Mouse (Mus musculus) heart, embryonic 13.5 days (tissue): ENCODE measurements around the gene Spc24. TPM values are rescaled to one million over a fixed set of nuclear protein-coding genes. Genes with fewer than 3 reads are reported as not detected.

Experiments
- ATAC-seq: fragments of 200-750 bp; cut with Nextera tagmentation; 2 replicates; pipeline ENCODE4 v1.8.0; 2017; ENCODE audit warnings: moderate TSS enrichment; ENCODE audit not compliant: insufficient number of reproducible peaks, low FRiP score, low TSS enrichment; ENCODE audit errors: extremely low read depth
- H3K27ac ChIP-seq: fragments of 300-500 bp; sonication (generic); replicated peaks from 2 replicates; pipeline ENCODE4 v1.5.1; 2015; ENCODE audit warnings: moderate library complexity, mild to moderate bottlenecking, inconsistent platforms
- H3K27me3 ChIP-seq: fragments of 300-500 bp; sonication (generic); replicated peaks from 2 replicates; pipeline ENCODE4 v1.6.1; 2015; ENCODE audit warnings: mild to moderate bottlenecking, inconsistent platforms
- H3K36me3 ChIP-seq: fragments of 300-500 bp; sonication (generic); 2 replicates; pipeline ENCODE4 v1.6.1; 2015; ENCODE audit warnings: mild to moderate bottlenecking, inconsistent platforms
- H3K4me1 ChIP-seq: fragments of 300-500 bp; sonication (generic); 2 replicates; pipeline ENCODE4 v1.6.1; 2015; ENCODE audit warnings: inconsistent platforms
- H3K4me2 ChIP-seq: fragments of 300-500 bp; sonication (generic); 2 replicates; pipeline ENCODE4 v1.6.1; 2015; ENCODE audit warnings: inconsistent platforms, mild to moderate bottlenecking, moderate library complexity
- H3K4me3 ChIP-seq: fragments of 300-500 bp; sonication (generic); 2 replicates; pipeline ENCODE4 v1.5.1; 2015; ENCODE audit warnings: moderate library complexity, mild to moderate bottlenecking, inconsistent platforms
- H3K9ac ChIP-seq: fragments of 300-500 bp; sonication (generic); 2 replicates; pipeline ENCODE4 v1.6.1; 2015; ENCODE audit warnings: inconsistent platforms, mild to moderate bottlenecking, moderate library complexity
- H3K9me3 ChIP-seq: fragments of 300-500 bp; sonication (generic); 2 replicates; pipeline ENCODE4 v1.6.1; 2016; ENCODE audit warnings: inconsistent platforms
- WGBS: fragments of 180-500 bp; shearing (Covaris S2); methylation state at CpG from one replicate; pipeline ENCODE4 v1.1.7; 2015; ENCODE audit warnings: mixed read lengths; 5-methylcytosine and 5-hydroxymethylcytosine counted together
- polyA plus RNA-seq: library from polyadenylated mRNA; unstranded; fragments of >200 nt; fragmentation: Nextera tagmentation; extraction: Ambion mirVana; gene quantifications from 2 replicates; pipeline ENCODE4 v1.2.1, GENCODE M21; 2015

Spc24 gene
- polyA plus RNA-seq, 1 experiment from 2014 or later, result 84.8 TPM

- Histone ChIP-seq H3K36me3 (peaks cover 27% of the 10 kb centered on the region), H3K27ac (no peak overlapping the region; the same call in 1 of the 2 replicates), H3K4me2 (peak overlapping the region; percentile 74), H3K4me3 (peak overlapping the region; percentile 83), H3K4me1 (peaks cover 52% of the 10 kb centered on the region), H3K27me3 (no peaks in the 10 kb centered on the region), H3K9ac (peak overlapping the region; percentile 87), H3K9me3 (no peaks in the 10 kb centered on the region)
- under 1% methylated on average over 20 of the region's 20 CpGs for WGBS
- ATAC-seq, result no peak
Measured at GRCm38 (mm10) chr9:21759718-21760117, 385 bp downstream of the Spc24 start.

DNA sequence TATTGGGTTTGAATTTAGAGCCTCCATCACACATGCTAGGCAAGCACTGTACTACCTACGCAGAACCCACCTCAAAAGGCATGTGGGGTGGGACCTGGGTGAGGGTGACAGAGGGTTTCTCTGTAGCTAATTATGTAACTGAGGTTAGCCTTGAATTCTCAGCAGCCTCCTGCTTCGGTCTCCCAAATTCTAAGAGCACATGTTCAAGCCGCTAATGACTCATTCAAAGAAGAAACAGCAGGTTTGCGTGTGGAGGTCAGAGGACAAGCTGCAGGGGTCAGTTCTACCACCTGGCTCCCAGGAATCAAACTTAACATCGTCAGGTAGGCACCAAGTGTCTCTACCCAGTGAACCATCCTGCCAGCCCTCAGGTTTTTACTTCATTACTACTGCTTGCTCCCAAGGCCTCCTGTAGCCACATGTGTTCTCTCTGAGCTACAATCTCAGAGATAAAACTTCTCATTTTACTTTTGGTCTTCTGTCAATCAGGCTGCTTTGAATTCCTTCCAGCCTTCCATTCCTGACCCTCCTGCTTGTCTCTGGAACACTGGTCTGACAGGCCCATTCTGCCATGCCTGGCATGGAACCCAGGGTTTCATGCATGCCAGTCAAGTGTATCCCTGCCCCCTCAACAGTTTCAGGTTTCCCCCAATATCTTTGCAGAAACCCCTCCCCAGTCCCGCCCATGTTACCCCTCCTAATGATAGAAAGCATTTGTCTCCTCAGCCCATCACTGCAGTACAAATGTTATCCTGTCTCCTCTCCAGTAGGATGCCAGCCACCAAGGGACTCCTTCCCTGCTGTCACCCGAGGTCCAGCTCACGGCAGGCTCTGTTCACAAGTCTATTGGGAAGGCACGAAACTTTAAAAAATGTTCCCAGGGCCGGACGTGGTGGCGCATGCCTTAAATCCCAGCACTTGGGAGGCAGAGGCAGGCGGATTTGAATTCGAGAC is 1.2 kb downstream of the Spc24 start:
- peak overlapping the region; percentile 83 for H3K4me3 ChIP-seq
- H3K9ac ChIP-seq, result peak overlapping the region; percentile 87
- no peak for ATAC-seq
- H3K36me3 ChIP-seq, result peaks cover 27% of the 10 kb centered on the region
- H3K9me3 ChIP-seq, result no peaks in the 10 kb centered on the region
- no peaks in the 10 kb centered on the region for H3K27me3 ChIP-seq
- H3K27ac ChIP-seq, result no peak overlapping the region; the same call in 1 of the 2 replicates
- peak overlapping the region; percentile 74 for H3K4me2 ChIP-seq
- peaks cover 56% of the 10 kb centered on the region for H3K4me1 ChIP-seq
- 58% methylated on average over 14 of the region's 14 CpGs for WGBS

DNA sequence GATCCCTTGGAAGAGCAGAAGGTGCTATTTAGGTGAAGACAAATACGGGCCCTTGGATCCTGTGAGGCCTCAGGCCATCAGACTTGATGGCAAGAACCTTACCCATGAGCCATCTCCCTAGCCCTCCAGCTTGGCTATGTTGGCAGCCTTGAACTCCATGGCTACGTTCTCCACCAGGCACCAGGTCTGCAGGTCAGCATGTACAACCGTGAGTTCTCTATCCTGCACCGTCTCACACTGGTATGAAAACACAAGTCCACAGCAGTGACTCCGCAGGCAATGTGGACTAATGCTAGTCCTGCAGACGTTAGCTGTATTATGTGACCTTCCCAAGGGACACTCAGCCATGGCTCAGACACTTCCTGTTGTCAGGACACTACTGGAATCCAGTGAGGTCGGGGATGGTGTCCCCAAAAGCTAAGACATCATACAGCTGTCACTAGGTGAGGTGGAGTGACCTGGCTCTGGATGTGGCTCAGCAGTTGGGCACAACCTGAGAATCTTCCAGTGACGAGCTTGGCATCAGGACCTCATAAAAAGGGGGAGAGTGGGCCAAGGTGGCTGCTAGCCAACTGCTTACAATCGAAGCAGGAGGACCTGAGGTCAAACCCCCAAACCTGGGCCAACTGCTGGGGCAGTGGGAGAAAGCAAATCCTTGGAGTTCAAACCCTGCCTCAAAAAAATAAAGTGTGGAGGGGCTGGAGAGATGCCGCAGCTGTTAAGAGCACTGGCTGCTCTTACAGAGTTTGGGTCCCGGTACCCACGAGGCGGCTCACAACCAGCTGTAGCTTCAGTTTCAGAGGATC is 5.4 kb downstream of the Spc24 start:
- Histone ChIP-seq H3K27me3 (no peaks in the 10 kb centered on the region), H3K4me2 (no peak overlapping the region), H3K4me1 (peaks cover 63% of the 10 kb centered on the region), H3K36me3 (peaks cover 31% of the 10 kb centered on the region), H3K27ac (peak overlapping the region; percentile 63), H3K9ac (no peak overlapping the region), H3K9me3 (no peaks in the 10 kb centered on the region), H3K4me3 (no peak overlapping the region)
- WGBS, result 69% methylated on average over 13 of the region's 13 CpGs
- ATAC-seq, result no peak

GRCm38 (mm10) chr9:21754003-21754402 is 6.1 kb downstream of the Spc24 start:
- H3K4me1 ChIP-seq, result peaks cover 61% of the 10 kb centered on the region
- no peak overlapping the region for H3K4me3 ChIP-seq
- no peak overlapping the region for H3K4me2 ChIP-seq
- H3K9ac ChIP-seq, result no peak overlapping the region
- H3K27me3 ChIP-seq, result no peaks in the 10 kb centered on the region
- no peaks in the 10 kb centered on the region for H3K9me3 ChIP-seq
- WGBS, result 53% methylated on average over 2 of the region's 2 CpGs
- peak overlapping the region; percentile 63 for H3K27ac ChIP-seq
- peaks cover 38% of the 10 kb centered on the region for H3K36me3 ChIP-seq
- peak; percentile 30; the same call in 1 of the 2 replicates for ATAC-seq

DNA sequence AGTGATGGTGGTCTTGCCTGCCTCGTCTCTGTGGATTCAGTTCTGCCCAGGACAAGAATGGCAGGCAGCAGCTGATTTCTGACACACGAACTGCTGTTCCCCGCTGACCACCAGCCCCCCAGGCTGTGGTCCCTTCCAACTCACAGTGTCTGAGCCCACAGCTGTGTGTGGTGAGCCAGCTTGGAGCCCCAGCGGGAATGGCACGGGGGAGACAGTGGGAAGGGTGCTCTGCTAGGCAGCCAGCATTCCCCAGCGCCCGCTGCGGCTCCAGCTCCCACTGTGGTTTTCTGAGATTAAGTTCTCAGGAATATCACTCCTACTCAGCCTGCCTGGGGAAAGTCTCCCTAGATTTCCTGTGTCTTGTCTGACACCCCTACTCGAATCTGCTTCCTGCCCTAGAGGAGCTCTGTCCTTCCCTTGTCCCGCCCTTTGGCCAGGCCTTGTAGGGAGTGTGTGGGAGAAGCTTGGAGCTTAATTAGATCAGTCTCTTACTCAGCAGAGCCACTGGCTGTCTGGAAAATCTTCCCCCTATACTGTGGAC is 7.8 kb downstream of the Spc24 start:
- WGBS, result 25% methylated on average over 10 of the region's 10 CpGs
- peak overlapping the region; percentile 48; the same call in 1 of the 2 replicates for H3K9ac ChIP-seq
- peaks cover 69% of the 10 kb centered on the region for H3K4me1 ChIP-seq
- peak overlapping the region; percentile 18 for H3K4me2 ChIP-seq
- ATAC-seq, result no peak
- no peak overlapping the region for H3K4me3 ChIP-seq
- H3K9me3 ChIP-seq, result no peaks in the 10 kb centered on the region
- H3K36me3 ChIP-seq, result peaks cover 45% of the 10 kb centered on the region
- H3K27ac ChIP-seq, result peak overlapping the region; percentile 78
- H3K27me3 ChIP-seq, result no peaks in the 10 kb centered on the region

DNA sequence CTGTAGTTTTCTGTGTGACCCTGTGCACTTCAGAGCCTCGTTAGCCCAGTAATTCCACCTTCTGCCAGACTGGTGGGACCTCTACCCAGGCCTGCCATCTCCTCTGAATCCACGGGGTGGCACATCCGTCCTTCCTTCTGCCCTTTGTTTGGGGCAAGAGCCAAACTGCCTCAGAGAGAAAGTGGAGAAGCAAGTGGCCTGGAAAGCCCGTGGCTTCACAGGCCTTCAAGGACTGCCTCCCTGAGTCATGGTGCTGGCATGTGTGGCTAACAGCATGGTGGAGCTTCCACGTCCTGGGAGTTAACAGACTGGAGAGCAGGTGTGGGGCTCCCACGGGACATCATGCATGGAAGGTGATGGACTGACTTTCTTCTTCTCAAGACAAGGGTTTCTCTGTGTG is 8.8 kb downstream of the Spc24 start:
- peaks cover 73% of the 10 kb centered on the region for H3K4me1 ChIP-seq
- 0 out of 2 replicates have a peak overlapping the region, but pooled peaks have one; percentile 40 for H3K9ac ChIP-seq
- no peaks in the 10 kb centered on the region for H3K9me3 ChIP-seq
- no peak overlapping the region for H3K4me2 ChIP-seq
- H3K36me3 ChIP-seq, result peaks cover 45% of the 10 kb centered on the region
- 0 out of 2 replicates have a peak overlapping the region, but pooled peaks have one; percentile 29 for H3K27ac ChIP-seq
- H3K27me3 ChIP-seq, result no peaks in the 10 kb centered on the region
- no peak for ATAC-seq
- no peak overlapping the region for H3K4me3 ChIP-seq
- WGBS, result 57% methylated on average over 6 of the region's 6 CpGs

DNA sequence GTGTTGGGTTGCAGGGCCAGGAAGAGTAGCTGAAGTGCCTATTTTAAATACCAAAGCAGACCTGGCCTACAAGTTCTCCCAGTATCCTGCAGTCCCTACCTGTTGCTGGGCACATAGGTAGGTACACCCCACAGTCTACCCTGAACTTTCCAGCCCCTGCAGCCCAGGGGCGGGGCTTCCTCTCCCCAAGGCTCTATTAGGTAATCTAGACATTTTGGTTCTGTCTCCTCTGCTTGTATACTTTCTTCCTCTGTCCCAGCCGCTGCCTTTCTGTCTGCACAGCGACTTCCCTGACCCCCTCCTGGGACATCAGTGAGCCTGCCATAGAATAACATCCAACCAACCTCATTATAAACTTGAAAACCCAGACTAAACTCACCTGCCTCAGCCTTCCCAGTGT is 9.7 kb downstream of the Spc24 start:
- Histone ChIP-seq H3K36me3 (peaks cover 47% of the 10 kb centered on the region), H3K4me3 (no peak overlapping the region), H3K9me3 (no peaks in the 10 kb centered on the region), H3K4me1 (peaks cover 73% of the 10 kb centered on the region), H3K27ac (no peak overlapping the region), H3K4me2 (no peak overlapping the region), H3K9ac (no peak overlapping the region), H3K27me3 (no peaks in the 10 kb centered on the region)
- 76% methylated on average over 3 of the region's 3 CpGs for WGBS
- ATAC-seq, result no peak

GRCm38 (mm10) chr9:21749382-21750118 is 10.6 kb downstream of the Spc24 start:
- H3K27ac ChIP-seq, result no peak overlapping the region

DNA sequence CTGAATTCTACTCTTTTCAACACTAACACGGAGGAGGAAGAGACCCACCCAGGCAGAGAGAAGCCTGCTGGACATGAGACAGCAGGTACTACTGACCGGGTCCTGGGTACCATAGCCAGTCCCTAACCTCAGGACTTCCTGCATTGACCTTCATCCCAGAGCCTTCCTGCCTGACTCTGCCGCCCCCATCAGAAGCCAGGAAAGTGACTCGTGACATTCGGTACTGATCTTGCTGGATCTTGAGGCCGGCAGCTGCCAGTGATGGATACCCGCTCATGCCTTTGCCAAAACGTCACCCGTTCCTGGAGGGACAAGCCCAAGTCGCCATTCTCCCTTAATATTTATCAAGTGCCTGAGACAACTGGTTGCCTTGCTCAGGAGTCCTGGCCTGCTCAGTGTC is 11.6 kb downstream of the Spc24 start:
- Histone ChIP-seq H3K36me3 (peaks cover 61% of the 10 kb centered on the region), H3K4me2 (peak overlapping the region; percentile 50), H3K4me1 (peaks cover 56% of the 10 kb centered on the region), H3K9ac (peak overlapping the region; percentile 56), H3K9me3 (no peaks in the 10 kb centered on the region), H3K27ac (peak overlapping the region; percentile 91), H3K4me3 (no peak overlapping the region), H3K27me3 (no peaks in the 10 kb centered on the region)
- WGBS, result 67% methylated on average over 10 of the region's 10 CpGs
- ATAC-seq, result no peak

More at GRCm38 (mm10) chr9:21749382-21750118, 10.6 kb downstream of the Spc24 start:
- Histone ChIP-seq H3K4me3 (no peak overlapping the region), H3K4me2 (no peak overlapping the region), H3K4me1 (peaks cover 66% of the 10 kb centered on the region), H3K27me3 (no peaks in the 10 kb centered on the region), H3K9me3 (no peaks in the 10 kb centered on the region), H3K36me3 (peaks cover 50% of the 10 kb centered on the region), H3K9ac (no peak overlapping the region)
- WGBS, result 89% methylated on average over 6 of the region's 6 CpGs
- ATAC-seq, result no peak

GRCm38 (mm10) chr9:21748033-21748432 is 12.1 kb downstream of the Spc24 start:
- Histone ChIP-seq H3K4me3 (no peak overlapping the region), H3K36me3 (peaks cover 62% of the 10 kb centered on the region), H3K4me1 (peaks cover 51% of the 10 kb centered on the region), H3K9ac (peak overlapping the region; percentile 56), H3K9me3 (no peaks in the 10 kb centered on the region), H3K4me2 (peak overlapping the region; percentile 50), H3K27me3 (no peaks in the 10 kb centered on the region), H3K27ac (peak overlapping the region; percentile 91)
- peak; percentile 60; the same call in 1 of the 2 replicates for ATAC-seq
- 9% methylated on average over 7 of the region's 7 CpGs for WGBS
